Mouse (Mus musculus): Measurements from ENCODE around the gene Ewsr1.
"Not testable (repeated sequence)": the region's sequence is repeated elsewhere in the genome, so short reads cannot be mapped to it uniquely, and the experiment has no call there.

The Ewsr1 gene

DNA sequence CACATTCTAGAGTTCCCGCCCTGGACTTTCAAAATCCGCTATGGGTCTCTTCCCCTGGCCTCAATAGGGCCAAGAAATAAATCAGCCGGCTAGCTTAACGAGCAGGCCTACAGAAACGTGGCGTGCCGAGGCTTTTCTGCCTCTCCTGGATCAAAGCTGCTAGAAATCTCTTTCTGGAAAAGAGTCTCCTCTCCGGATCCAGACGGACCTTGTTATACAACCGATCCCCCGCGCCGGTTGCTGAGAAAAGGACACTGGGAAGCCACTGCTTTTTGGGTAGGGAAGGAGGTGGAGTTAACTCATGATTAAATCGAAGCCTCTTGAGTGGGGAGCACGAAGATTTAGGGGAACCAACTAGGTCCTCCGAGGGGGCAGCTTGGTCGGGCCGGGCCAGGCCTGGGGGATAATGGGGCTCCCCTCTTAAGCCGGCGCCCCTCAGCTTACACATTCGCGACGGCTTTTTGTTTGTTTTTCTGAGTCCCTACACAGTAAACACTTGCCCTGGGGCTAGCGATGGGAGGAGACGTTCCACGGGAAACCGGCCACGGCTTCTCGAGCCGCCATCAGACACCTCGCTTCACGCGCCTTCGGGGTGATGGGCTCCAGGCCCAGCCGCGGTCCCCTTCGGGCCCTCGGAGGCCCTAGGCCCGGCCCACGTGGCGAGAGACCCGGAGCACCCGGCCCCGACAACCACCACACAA lies 881 bp downstream of the Ewsr1 start:
- CTCF ChIA-PET = interaction anchor here (0.7 to 0.9 kb wide), 2 partner anchors 13 to 412 kb away, joined by 3 to 4 read pairs; no protein-coding TSS in a partner anchor

DNA sequence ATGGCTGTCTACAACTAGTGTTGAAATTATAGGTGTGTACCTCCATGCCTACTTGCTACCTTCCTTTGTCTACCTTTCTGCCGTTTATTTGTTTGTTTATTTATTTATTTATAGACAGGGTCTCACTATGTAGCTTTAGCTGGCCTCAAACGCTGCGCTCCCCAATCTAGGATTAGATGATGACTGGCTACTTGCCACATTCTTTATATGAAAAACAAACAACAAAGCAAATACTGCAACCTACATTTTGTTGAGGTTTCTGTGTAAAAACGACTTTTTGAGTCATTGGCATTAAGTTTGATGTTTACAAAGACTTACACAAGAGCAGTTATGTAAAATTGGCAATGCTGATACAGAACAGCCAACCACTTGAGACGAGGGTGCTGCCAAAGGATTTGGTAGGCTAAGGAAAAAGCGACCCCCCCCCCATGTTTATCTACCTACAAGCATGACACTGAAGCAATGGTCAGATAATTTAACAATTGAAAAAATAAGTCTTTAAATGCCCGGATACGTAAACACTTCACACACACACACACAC lies 2.5 kb downstream of the Ewsr1 start:
- CTCF ChIA-PET = no interaction called here

DNA sequence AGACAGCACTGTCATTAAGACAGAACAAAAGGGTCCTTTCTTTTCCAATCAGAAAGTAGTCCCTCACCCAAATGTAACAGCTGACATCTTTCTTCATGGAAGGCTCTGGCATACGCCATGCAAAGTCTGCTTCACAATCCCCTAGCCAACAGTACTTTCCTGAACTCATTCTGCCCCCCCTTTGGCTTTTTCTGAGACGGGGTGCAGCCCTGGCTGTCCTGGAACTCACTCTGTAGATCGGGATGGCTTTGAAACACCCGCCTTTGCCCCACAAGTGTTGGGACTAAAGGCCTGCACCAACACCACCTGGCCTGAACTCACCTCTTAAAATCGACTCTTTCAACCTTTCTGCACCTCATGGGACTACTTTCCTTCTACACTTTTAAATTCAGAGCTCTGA lies 3.2 kb downstream of the Ewsr1 start:
- CTCF ChIA-PET = no interaction called here

DNA sequence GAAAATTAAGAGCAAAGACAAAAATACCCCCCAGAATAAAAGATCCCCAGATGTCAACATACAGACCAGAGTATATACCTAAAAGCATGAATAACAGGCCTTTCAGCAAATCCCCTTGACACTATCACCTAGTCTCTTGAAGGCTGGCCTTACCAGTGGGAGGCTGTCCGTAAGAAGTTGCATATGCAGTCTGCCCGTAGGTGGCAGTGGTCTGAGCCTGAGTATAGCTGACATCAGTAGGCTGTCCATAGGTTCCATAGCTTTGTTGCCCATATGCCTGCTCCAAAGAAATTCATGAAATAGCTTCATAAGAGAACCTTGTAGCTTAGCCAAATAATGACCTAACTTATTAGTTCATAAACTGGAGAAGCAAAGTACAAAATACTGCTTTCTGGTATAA lies 7.4 kb downstream of the Ewsr1 start:
- CTCF ChIA-PET = no interaction called here

DNA sequence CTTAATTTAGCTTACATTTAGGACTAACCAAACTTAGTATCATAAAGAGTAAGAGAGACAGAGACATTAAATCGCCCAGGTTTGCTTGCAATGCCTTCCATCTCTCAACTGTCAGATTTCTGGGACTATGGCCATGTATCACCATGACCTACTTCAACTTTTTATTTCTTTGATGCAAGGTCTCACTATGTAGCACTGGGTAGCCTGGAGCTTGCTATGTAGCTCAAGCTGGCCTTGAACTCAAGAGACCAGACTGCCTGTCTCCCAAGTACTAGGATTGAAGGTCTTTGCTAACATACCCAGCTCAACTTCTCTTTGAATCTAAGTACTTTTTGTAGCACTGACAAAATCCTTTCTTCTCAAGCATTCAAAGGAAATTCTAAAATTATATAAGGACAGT lies 9.9 kb downstream of the Ewsr1 start:
- CTCF ChIA-PET = no interaction called here

DNA sequence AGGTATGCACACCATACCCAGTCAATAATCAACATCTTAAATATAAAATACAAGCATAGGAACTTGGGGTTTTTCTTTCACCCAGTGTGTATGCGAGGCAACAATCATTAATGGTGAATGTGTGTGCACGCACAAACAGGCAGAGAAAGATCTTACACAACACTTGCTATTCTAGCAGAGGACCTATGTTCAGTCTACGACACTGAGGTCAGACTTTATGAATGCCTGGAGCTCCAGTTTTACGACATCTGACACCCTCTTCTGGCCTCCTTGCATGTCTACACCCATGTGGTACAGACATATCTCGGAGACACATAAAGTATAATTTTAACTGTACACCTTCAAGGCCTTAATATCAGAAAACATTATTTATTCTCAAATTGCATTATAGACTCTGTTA lies 22.2 kb downstream of the Ewsr1 start:
- CTCF ChIA-PET = not testable (repeated sequence)

DNA sequence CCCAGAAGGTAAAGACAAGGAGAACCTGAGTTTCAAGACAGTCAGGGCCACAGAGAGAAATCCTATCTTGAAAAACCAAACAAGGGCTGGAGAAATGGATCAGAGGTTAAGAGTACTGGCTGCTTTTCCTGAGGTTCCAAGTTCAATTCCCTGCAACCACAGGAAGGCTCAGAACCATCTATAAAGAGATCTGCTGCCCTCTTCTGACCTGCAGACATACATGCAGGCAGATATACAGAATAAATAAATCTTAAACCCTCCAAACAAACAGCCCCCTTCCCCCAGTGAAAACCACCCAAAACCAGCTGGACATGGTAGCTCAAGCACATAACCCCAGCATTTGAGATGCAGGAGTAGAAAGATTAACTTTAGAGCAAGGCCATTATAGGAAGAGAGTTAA lies 23.3 kb downstream of the Ewsr1 start:
- CTCF ChIA-PET = interaction anchor here (0.7 kb wide), 1 partner anchor 15 kb away, joined by 5 read pairs; no protein-coding TSS in a partner anchor

DNA sequence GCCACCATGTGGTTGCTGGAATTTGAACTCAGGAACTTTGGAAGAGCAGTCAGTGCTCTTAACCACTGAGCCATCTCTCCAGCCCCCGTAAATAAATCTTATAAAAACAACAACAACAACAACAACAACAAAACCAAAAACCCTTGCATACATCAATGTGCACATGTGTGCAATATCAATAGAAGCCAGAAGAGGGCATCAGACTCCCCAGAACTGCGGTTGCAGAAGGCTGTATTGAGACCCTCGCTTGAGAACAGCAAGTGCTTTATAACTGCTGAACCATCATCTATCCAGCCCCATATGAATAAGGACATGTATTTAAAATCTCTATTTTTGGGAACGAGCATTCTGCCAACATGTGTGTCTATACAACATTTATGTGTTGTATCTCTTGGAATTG lies 24.2 kb downstream of the Ewsr1 start:
- CTCF ChIA-PET = interaction anchor here (0.6 to 0.8 kb wide), 2 partner anchors 47 to 465 kb away, joined by 5 to 17 read pairs; no protein-coding TSS in a partner anchor

DNA sequence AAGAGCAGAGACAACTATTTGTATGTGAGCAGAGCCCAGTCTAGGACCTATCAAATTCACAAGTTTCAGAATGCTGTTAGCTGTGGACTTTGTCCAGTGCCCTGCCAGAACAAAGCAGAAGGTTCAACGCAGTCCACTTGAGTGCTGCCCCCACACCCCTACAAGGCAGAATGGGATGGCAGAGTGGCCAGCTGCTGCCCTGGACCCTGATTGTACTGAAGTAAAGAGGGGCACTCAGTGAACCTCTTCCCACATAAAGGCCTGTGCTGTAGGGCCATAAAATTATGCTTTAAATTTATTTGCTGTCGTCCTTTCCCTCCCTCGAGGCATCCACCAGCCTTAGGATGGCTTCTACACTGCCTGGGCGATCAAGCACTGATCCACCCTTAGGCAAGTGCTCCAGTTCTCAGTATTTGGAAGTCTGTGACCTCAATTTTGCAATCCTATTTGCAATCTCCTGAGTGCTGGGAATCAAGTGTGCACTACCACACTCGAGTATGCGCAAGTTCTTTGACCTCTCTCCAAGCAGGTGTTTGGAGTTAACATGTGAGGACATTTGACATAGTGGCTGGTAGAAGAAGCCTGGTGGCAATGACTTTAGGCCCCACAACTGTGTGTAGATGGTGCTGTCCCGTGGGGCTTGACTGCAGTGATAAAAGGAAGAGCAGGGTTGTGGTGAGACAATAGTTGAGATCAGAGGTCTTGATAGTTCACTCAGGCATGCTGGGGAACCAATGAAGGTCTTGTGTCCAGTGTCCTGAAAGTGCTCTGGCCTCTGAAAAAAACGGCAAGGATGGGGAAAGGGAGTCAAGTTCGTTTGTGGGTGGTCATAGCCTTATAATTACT lies 30.7 kb downstream of the Ewsr1 start:
- CTCF ChIA-PET = no interaction called here

DNA sequence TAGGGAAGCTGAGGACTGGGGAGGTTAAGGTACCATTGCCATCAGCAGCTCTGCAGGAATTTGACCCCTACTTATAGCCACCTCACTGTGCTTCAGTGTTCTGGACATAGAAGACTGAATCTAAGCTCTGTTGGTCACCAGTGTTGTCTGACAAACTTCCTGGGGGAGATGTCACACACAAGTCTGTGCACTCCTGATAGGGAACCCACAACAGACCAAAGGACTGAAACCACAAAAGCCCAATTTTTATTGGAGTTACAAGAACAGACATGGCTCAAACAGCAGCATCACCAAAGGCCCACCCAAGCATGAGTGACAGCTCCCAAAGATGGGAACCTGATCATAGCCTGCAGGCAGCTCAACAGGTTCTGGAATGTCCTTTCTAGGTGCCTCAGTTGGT lies 32.0 kb downstream of the Ewsr1 start:
- CTCF ChIA-PET = no interaction called here

DNA sequence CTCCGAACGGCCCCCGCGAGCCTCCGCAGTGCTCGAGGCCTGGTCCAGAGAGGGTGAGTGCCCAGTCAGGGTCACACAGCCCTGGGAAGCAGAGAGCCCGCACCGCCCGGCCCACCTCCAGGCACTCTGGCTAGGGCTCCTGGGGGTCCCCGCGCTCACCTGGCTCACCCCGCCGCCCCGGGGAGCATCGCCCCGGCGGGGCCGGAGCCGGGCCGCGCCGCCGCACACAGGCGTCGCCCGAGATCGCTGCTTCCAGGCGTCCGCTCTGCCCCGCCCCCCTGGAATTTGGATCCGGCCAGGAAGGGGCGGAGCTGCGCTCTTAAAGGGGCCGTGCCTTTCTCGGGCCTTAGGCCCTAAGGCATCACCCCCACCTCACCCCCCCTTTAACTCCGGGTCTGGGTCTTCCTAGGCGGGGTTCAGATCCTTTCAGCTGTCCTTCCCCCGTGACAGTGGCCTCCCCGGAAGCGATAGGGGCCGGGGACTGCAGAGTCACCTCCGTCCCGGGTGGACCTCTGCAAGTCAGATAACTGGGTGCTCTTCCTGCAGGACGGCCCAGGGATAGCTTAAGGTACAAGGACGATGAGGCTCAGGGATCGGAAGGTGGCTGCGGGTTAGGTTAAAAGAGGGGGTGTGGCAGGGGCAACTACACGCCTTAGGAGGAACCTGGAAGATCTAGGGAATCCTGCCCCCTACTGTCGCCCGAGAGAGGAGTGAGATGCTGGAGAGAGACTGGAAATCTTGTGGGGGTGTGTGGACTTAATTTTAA lies 33.8 kb downstream of the Ewsr1 start, which contains the start of gene Gas2l1:
Gene Gas2l1, minus strand, starts transcription at position 272 of the 766 bp plus-strand sequence.
- CTCF ChIA-PET = interaction anchor here (1.0 kb wide), 1 partner anchor 92 kb away, joined by 4 read pairs; no protein-coding TSS in a partner anchor

DNA sequence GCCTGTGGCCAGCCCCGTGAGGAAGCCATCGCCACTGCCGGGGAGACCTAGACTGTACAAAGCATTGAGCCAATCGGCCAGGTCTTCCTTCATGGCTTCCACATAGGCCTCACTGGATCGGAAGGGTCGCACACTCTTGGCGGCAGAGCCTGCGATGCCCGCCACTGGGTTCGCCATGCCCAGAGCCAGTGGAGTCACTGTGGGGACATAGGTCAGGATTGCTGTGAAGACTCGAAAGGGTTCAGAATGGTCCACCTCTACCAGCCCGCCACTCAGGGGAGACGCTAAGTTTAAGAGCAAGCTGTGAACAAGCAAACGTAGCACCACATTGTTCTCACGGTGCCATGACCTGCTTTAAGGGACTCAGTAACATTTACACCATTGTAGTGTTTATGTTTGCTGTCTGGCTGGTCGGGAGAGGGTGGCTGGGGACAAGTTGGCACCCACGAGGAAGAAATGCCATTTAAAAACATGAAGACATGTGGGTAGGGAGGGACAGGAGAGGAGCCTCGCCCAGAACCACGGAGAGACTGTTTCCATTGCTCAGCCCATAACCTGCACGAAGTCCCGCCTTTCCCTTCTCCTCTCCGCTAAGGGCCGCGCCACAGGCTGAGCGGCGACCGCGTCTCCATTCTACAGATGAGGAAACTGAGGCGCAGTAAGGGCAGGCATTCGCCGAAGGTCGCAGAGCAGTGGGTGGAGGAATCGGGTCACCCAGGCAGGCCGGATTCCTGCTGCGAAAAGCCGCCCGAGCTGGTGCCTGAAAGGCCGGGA lies 34.6 kb downstream of the Ewsr1 start:
- CTCF ChIA-PET = interaction anchor here (1.0 kb wide), 1 partner anchor 91 kb away, joined by 4 read pairs; no protein-coding TSS in a partner anchor

DNA sequence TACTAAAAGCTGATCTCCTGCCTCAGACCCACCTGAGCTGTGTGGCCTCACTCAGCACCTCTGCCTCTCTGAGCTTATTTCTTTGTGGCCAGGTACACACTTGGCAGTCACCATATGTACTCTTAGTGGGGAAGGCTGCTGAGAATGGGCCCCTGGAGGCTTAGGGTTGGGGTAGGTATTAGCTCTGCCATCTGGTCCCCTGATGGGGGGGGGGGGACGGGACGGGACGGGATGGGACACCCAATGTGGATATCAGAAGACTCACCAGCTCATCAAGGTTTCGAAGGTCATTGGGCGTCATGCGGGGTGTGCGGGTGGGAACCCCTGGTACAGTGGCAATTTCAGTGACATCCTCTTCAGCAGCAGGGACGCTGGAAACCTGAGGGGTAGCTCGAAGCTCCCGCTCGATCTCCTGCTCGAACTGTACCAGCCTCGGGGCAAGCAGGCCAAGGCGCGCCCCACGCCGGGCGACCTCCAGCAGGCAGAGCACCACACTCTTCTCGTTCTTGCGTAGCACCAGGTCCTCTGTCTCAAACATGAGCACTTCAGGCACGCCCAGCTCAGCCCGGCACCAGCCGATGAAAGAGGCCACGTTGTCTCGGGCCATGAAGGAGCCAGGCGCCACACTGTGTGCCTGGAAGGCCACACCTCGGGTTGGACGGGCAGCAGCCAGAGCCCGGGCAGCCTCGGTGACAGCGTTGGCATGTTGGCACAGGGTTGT lies 35.3 kb downstream of the Ewsr1 start:
- CTCF ChIA-PET = interaction anchor here (0.6 kb wide), 1 partner anchor 782 kb away, joined by 7 read pairs; no protein-coding TSS in a partner anchor

DNA sequence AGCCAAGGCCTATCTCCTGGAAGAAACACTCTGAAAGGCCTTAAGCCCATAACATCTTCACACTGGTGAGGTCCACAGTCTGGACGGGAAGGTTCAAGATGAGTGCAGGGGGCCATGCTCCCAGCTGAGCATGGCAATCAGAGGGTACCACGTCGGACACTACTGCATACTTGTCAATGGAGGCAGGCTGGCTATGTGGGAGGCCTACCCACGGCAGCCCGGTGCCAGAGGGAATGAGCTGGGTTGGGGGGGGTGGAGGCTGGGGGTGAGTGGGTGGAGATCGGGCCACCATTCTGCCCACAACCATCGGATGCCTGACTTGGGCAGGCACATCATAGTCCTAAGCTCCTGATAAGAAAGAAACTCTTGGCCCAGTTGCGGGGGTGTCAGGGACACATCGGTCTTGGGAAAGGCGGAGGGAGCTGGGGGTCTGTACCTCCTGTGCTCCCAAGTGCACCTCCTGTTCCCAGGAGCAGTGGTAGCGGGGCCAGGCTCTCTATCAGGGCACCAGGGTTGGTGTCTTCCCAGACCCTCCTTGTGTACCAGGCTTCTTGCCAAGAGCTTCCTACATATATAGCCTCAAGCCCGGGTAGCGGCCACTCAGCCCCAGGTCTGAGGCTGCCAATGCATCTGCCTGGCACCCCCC lies 36.1 kb downstream of the Ewsr1 start:
- CTCF ChIA-PET = interaction anchor here (0.6 to 1.1 kb wide), 4 partner anchors 17 to 782 kb away, joined by 3 to 7 read pairs (median 4); no protein-coding TSS in a partner anchor

DNA sequence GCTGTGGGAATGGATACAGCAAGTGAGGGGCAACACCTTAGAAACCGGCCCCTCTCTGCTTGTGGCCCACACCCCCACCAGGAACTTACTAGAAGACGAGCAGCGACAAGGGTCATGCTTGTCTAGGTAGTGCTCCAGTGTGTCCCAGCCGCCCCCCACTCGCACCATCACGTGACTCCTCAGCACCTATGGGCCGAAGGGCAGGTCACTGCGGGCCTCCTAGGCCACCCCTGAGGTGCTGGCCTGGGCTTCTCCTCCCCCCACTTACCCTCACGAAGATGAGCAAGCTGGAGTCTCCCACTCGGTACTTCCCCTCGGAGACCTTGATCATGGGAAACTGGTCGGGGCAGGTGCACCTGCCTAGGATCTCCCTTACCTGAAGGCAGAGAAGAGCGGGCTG lies 36.7 kb downstream of the Ewsr1 start:
- CTCF ChIA-PET = interaction anchor here (0.6 to 1.1 kb wide), 3 partner anchors 16 to 179 kb away, joined by 3 to 4 read pairs (median 3); no protein-coding TSS in a partner anchor

DNA sequence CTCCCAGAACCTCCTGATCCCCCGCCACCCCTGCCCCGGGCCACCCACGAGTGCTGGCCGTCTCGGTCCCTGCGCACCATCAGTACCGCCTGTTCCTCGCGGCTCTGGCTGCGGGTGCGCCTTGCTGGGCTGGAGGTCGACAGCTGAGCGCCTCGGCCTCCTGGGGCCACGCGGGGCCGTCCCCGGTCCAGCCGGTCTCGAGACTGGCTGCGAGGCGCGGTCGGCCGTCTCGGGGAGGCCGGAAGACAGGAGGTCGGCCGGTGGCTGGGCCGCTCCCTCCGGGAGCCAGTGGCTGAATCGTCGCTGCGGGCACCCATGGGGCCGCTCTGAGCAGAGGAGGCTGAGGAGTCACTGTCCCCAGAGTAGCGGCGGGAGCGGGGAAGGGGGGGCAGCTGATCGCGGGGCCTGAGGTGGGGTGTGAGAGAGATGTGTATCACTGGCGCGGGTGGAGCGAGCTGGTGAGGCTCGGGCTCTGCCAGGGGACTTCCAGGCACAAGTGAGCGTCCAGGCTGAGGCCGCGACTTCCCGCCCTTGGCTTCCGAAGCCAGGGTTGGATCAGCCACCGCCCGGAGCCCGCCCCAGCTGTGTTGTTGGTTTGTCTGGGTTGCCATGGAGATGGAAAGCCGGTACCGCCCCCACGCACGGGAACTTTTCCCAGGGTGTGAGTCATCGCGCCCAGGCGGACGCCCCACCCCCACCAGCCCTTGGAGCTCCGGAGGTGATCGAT lies 37.5 kb downstream of the Ewsr1 start:
- CTCF ChIA-PET = interaction anchor here (0.7 kb wide), 1 partner anchor 892 kb away, joined by 3 read pairs; no protein-coding TSS in a partner anchor

DNA sequence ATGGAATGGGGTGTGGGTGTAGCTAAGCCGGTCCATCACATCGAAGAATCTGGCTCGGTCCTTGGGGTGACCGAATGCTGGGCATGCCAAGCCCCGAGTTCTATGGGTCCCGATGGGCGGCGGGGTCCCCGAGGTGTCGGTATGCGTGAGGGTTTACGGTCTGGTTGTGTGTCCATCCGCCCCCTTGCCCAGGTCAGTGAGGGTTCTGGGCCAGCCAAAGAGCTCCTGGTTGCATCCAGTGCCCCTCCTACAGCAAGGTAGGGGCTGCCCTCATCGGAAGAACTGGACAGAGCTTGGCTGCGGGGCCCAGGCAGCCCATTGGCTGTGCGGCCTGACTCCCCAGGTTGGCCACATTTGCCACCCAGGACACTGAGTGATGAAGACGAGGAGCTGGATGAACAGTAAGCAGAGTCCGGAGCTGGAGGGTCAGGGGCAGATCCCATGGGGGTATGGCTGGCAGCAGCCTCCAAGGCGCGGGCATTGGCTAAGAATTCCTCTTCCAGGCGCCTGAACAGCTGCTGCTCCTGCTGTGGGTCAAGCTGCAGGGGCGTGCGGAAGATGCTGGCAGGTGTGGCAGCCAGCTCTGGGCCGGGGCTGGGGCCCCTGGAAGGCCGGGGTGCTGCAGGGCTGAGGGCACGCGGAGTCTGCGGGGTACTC lies 38.2 kb downstream of the Ewsr1 start:
- CTCF ChIA-PET = no interaction called here

DNA sequence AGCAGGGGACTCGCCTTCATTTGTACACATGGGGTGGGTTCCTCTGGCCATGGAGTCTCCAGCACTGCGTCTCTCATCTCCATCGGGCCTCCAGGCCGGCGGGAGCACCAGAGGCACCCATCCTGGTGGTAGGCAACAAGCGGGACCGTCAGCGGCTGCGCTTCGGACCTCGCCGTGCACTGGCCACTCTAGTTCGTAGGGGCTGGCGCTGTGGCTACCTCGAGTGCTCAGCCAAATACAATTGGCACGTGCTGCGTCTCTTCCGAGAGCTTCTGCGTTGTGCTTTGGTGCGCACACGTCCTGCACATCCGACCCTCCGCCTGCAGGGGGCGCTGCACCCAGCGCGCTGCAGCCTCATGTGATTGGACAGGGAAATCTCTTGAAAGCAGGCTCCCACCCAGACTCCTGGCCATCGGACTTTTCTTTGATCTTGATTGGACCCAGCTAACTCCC lies 39.3 kb downstream of the Ewsr1 start:
- CTCF ChIA-PET = interaction anchor here (0.5 kb wide), 1 partner anchor 45 kb away, joined by 4 read pairs; no protein-coding TSS in a partner anchor

Measured in spleen, embryonic (tissue).